1 mouse cellular context compared by ENCODE assay signal in genomic region chr5:135029007-135029854, GRCm38 (mm10).
TF ChIP-seq lines count a peak whose summit lies in the region.

No protein-coding gene starts in this region.

TF ChIP-seq in MEL, 35 proteins besides CTCF, POLR2A, EP300 and RAD21 (continued from another document):
- TF ChIP-seq MAZ (IDR thresholded peaks at IDR 0.05; ENCODE audit: low read depth, low read length) (0 out of 2 replicates have a peak, but pooled peaks have one; percentile 11), ZMIZ1 (IDR thresholded peaks at IDR 0.05; ENCODE audit: low read depth, low read length) (no peak), ETS1 (IDR thresholded peaks at IDR 0.05; ENCODE audit: low read depth, low read length) (peak; percentile 72), MYB (IDR thresholded peaks at IDR 0.05; ENCODE audit: low read depth, low read length) (no peak), TBP (IDR thresholded peaks at IDR 0.05; ENCODE audit: low read depth, low read length) (peak; percentile 53; the same call in 1 of the 2 replicates), HCFC1 (IDR thresholded peaks at IDR 0.05; ENCODE audit: low read depth, low read length) (peak; percentile 37; the same call in 1 of the 2 replicates), USF2 (IDR thresholded peaks at IDR 0.05; ENCODE audit: borderline replicate concordance in 1 of 2, insufficient read depth in 1 of 2, low read depth in 1 of 2, low read length in 2 of 2) (no peak), TCF12 (IDR thresholded peaks at IDR 0.05; ENCODE audit: low read depth, low read length) (no peak), KAT2A (conservative IDR thresholded peaks at IDR 0.05; ENCODE audit: low read depth, low read length) (no peak), RCOR1 (IDR thresholded peaks at IDR 0.05; ENCODE audit: low read depth, low read length) (peak; percentile 90), POLR2AphosphoS2 (IDR thresholded peaks at IDR 0.05; ENCODE audit: low read length) (no peak), NRF1 (IDR thresholded peaks at IDR 0.05; ENCODE audit: insufficient read depth, low read depth, low read length, poor library complexity, severe bottlenecking) (no peak), ZNF384 (IDR thresholded peaks at IDR 0.05; ENCODE audit: low read depth, low read length) (no peak), CHD2 (IDR thresholded peaks at IDR 0.05; ENCODE audit: low read length) (no peak), GATA1 (IDR thresholded peaks at IDR 0.05; ENCODE audit: low read depth, low read length) (peak; percentile 47; the same call in 1 of the 2 replicates), MYC (IDR thresholded peaks at IDR 0.05; ENCODE audit: low read depth, low read length) (no peak), MEF2A (IDR thresholded peaks at IDR 0.05; ENCODE audit: extremely low read depth, insufficient replicate concordance, low read depth, low read length, poor library complexity, severe bottlenecking) (no peak), NELFE (IDR thresholded peaks at IDR 0.05; ENCODE audit: low read depth, low read length) (no peak), MAFK (IDR thresholded peaks at IDR 0.05; ENCODE audit: borderline replicate concordance, low read depth, low read length) (no peak), BHLHE40 (IDR thresholded peaks at IDR 0.05; ENCODE audit: borderline replicate concordance, low read depth, low read length) (no peak; the same call in 1 of the 2 replicates), UBTF (IDR thresholded peaks at IDR 0.05; ENCODE audit: borderline replicate concordance, insufficient read depth, low read depth, low read length) (no peak), CHD1 (IDR thresholded peaks at IDR 0.05; ENCODE audit: low read depth, low read length) (no peak), JUND (IDR thresholded peaks at IDR 0.05; ENCODE audit: low read depth, low read length) (no peak), MXI1 (IDR thresholded peaks at IDR 0.05; ENCODE audit: low read depth, low read length) (0 out of 2 replicates have a peak, but pooled peaks have one; percentile 44), TAL1 (IDR thresholded peaks at IDR 0.05; ENCODE audit: low read length) (peak; percentile 40), USF1 (IDR thresholded peaks at IDR 0.05; ENCODE audit: low read depth, low read length) (no peak), MAX (IDR thresholded peaks at IDR 0.05; ENCODE audit: low read length) (no peak), E2F4 (IDR thresholded peaks at IDR 0.05; ENCODE audit: borderline replicate concordance, low read depth, low read length) (no peak), SIN3A (IDR thresholded peaks at IDR 0.05; ENCODE audit: low read length) (peak; percentile 80), ZC3H11A (IDR thresholded peaks at IDR 0.05; ENCODE audit: low read depth, low read length) (no peak)
